Mouse (Mus musculus) lung, embryonic 15.5 days (tissue): ENCODE measurements around the gene Pde4d. TPM values are rescaled to one million over a fixed set of nuclear protein-coding genes. Genes with fewer than 3 reads are reported as not detected.

Experiments used
- ATAC-seq: fragments of 200-750 bp; cut with Nextera tagmentation; 2 replicates; pipeline ENCODE4 v1.8.0; 2017; ENCODE audit warnings: moderate number of reproducible peaks, borderline replicate concordance; ENCODE audit not compliant: low FRiP score, low TSS enrichment; ENCODE audit errors: extremely low read depth
- H3K27ac ChIP-seq: fragments of 300-500 bp; sonication (generic); 2 replicates; pipeline ENCODE4 v1.5.1; 2015; ENCODE audit warnings: moderate library complexity, mild to moderate bottlenecking, inconsistent platforms
- H3K27me3 ChIP-seq: fragments of 300-500 bp; sonication (generic); 2 replicates; pipeline ENCODE4 v1.6.1; 2015; ENCODE audit warnings: inconsistent platforms
- H3K36me3 ChIP-seq: fragments of 300-500 bp; sonication (generic); 2 replicates; pipeline ENCODE4 v1.6.1; 2015; ENCODE audit warnings: inconsistent platforms
- H3K4me1 ChIP-seq: fragments of 300-500 bp; sonication (generic); 2 replicates; pipeline ENCODE4 v1.6.1; 2015; ENCODE audit warnings: inconsistent platforms
- H3K4me2 ChIP-seq: fragments of 300-500 bp; sonication (generic); 2 replicates; pipeline ENCODE4 v1.6.1; 2015; ENCODE audit warnings: inconsistent platforms, mild to moderate bottlenecking, moderate library complexity
- H3K4me3 ChIP-seq: fragments of 300-500 bp; sonication (generic); 2 replicates; pipeline ENCODE4 v1.5.1; 2015; ENCODE audit warnings: mild to moderate bottlenecking, inconsistent platforms
- H3K9ac ChIP-seq: fragments of 300-500 bp; sonication (generic); 2 replicates; pipeline ENCODE4 v1.6.1; 2015; ENCODE audit warnings: inconsistent platforms
- H3K9me3 ChIP-seq: fragments of 300-500 bp; sonication (generic); 2 replicates; pipeline ENCODE4 v1.6.1; 2016; ENCODE audit warnings: inconsistent platforms
- WGBS: fragments of 180-500 bp; shearing (Covaris S2); methylation state at CpG from one replicate; pipeline ENCODE4 v1.1.7; 2015; 5-methylcytosine and 5-hydroxymethylcytosine counted together
- polyA plus RNA-seq: library from polyadenylated mRNA; unstranded; fragments of >200 nt; fragmentation: Nextera tagmentation; extraction: Ambion mirVana; gene quantifications from 2 replicates; pipeline ENCODE4 v1.2.1, GENCODE M21; 2015

The Pde4d gene
- polyA plus RNA-seq, 1 experiment from 2014 or later, result 18.2 TPM

DNA sequence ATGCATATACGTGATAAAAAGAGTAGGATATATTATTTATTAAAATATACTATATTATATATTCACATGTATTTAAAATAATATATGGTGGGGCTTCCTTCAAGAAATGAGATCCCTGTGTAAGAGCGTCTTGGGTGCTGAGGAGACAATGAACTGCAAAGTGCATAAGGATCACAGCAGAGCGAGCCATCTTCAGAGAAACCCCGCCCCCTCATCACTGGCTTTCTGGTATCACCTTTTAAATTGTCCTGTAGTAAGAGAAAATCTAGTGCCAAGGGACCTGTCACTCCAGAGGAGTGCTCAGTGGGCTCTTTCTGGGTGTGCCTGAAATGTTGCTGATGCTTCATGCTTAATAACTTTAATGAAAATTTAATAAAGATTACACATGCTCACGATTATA lies 1327.7 kb downstream of the Pde4d start:
- no peak for ATAC-seq
- Histone ChIP-seq H3K27me3 (no peaks in the 10 kb centered on the region), H3K36me3 (no peaks in the 10 kb centered on the region), H3K9ac (no peak overlapping the region), H3K4me2 (no peak overlapping the region), H3K4me1 (peaks cover 4% of the 10 kb centered on the region; the same call in 1 of the 2 replicates), H3K9me3 (no peaks in the 10 kb centered on the region), H3K27ac (no peak overlapping the region), H3K4me3 (no peak overlapping the region)
- WGBS, result 89% methylated on average over 5 of the region's 5 CpGs

DNA sequence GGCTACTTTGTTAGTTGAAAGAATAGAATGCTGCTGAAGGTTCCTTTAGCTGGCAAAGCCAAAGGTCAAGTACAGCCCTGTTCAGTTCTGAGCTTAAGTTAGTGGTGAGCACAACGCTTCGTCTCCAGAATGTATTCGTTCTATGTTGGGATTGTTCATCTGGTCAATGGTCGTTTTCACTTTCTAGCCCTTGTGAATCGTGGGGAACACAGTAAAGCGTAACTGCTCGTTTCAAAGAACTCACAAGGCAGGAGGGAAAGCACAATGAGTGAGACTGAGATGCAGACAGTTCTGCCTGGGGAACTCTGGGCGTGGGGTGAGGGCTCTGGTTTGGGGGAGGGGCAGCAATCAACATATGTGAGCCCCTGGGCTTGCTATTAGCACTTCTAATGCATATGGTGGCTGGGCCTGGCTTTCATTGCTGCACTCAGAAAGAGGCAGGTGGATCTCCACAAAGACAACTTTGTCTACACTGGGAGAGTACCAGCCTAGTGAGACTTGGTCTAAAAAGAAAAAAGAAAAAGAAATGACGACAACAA lies 1328.6 kb downstream of the Pde4d start:
- no peaks in the 10 kb centered on the region for H3K36me3 ChIP-seq
- H3K9me3 ChIP-seq, result no peaks in the 10 kb centered on the region
- no peak overlapping the region for H3K4me3 ChIP-seq
- H3K4me2 ChIP-seq, result no peak overlapping the region
- no peaks in the 10 kb centered on the region for H3K27me3 ChIP-seq
- H3K27ac ChIP-seq, result no peak overlapping the region
- ATAC-seq, result no peak
- 58% methylated on average over 9 of the region's 9 CpGs for WGBS
- H3K9ac ChIP-seq, result no peak overlapping the region
- H3K4me1 ChIP-seq, result peaks cover 4% of the 10 kb centered on the region; the same call in 1 of the 2 replicates

GRCm38 (mm10) chr13:109781466-109781865 lies 1331.7 kb downstream of the Pde4d start:
- H3K27ac ChIP-seq, result no peak overlapping the region
- no peak for ATAC-seq
- no peaks in the 10 kb centered on the region for H3K27me3 ChIP-seq
- H3K4me1 ChIP-seq, result no peaks in the 10 kb centered on the region
- H3K9me3 ChIP-seq, result no peaks in the 10 kb centered on the region
- H3K36me3 ChIP-seq, result no peaks in the 10 kb centered on the region
- no peak overlapping the region for H3K4me2 ChIP-seq
- H3K4me3 ChIP-seq, result no peak overlapping the region
- H3K9ac ChIP-seq, result no peak overlapping the region
- WGBS, result 88% methylated on average over 1 of the region's 1 CpGs

DNA sequence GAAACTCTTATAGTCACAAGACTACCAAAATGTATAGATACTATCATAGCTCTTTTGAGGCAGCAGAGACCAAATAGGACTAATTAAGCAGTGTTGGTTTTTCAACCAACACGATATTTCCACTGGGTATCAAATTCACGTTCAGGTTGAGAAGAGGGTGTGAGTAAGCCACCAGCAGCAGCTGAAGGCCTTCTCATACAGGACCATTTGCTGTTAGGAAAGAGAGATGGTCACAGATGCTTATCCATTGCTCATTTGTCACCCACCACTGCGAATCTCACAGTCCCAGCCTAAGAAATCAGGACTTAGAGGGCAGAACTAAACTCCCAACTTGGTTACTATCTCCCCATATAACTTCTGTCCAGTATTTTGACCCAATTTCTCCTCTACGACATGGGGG lies 1338.9 kb downstream of the Pde4d start:
- Histone ChIP-seq H3K27me3 (no peaks in the 10 kb centered on the region), H3K9me3 (no peaks in the 10 kb centered on the region), H3K4me3 (no peak overlapping the region), H3K4me1 (peaks cover 16% of the 10 kb centered on the region), H3K9ac (no peak overlapping the region), H3K36me3 (no peaks in the 10 kb centered on the region), H3K4me2 (no peak overlapping the region), H3K27ac (no peak overlapping the region)
- WGBS, result 87% methylated on average over 4 of the region's 4 CpGs
- ATAC-seq, result no peak

- ATAC-seq, result no peak
- WGBS, result 59% methylated on average over 4 of the region's 4 CpGs
- Histone ChIP-seq H3K4me3 (no peak overlapping the region), H3K4me1 (peaks cover 21% of the 10 kb centered on the region), H3K36me3 (no peaks in the 10 kb centered on the region), H3K27ac (no peak overlapping the region), H3K9ac (no peak overlapping the region), H3K27me3 (no peaks in the 10 kb centered on the region), H3K9me3 (no peaks in the 10 kb centered on the region), H3K4me2 (no peak overlapping the region)
These were observed 1339.4 kb downstream of the Pde4d start for GRCm38 (mm10) chr13:109789151-109789550.

DNA sequence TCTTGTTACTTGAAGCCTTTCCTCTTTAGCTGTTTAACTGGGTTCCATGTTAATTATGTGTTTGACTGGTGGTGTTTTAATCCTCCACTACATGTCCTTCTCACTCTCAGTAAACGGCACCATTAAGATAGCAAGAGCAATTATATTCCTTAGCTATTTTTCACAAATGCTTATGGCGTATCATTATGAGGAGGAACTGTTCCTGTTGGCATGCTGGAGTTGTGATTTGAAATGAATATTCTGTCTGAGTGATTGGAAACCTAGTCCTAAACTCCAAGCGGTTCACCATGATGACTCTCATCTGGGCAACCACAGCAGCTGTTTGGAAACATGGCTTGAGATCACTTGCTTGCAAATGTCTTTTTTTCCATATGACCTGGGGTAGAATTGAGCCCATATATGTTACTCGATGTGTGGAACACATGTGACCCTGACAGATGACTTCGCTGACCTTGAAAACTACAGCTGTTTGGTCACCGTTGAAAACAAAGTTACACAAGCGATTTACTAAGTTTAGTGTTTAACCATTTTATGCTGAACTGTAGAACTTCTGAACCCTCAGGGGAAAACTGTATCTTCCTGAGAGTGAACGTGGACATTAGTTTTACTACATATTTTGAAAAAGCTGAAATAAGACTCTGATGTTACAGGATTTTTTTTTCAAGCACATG lies 1340.4 kb downstream of the Pde4d start:
- Histone ChIP-seq H3K9ac (no peak overlapping the region), H3K4me3 (no peak overlapping the region), H3K4me1 (peaks cover 25% of the 10 kb centered on the region), H3K9me3 (no peaks in the 10 kb centered on the region), H3K36me3 (no peaks in the 10 kb centered on the region), H3K4me2 (no peak overlapping the region), H3K27ac (no peak overlapping the region), H3K27me3 (no peaks in the 10 kb centered on the region)
- 51% methylated on average over 8 of the region's 8 CpGs for whole genome bisulfite sequencing
- peak; percentile 55; the same call in 1 of the 2 replicates for ATAC-seq

DNA sequence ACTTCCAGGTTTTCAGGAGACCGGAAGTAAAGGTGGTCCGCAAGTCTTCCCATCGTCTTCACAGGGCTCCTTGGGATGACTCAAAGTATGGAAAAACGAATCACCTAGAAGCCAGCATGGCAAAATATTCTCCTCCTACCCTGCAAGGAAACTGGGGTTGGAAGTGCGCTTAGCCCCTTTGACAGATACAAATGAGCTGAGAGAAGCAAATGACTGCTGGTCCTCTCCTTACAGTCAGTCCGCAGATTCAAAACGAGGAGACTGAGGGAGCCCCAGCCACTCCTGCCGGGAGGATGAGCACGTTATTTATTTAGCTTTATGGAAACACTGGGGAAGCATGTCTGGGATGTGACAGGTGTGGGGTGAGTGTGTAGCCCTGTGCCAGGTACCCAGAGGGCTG lies 1344.2 kb downstream of the Pde4d start:
- Histone ChIP-seq H3K9ac (no peak overlapping the region), H3K27me3 (no peaks in the 10 kb centered on the region), H3K9me3 (no peaks in the 10 kb centered on the region), H3K27ac (no peak overlapping the region), H3K4me2 (peak overlapping the region; percentile 33), H3K4me3 (peak overlapping the region; percentile 4; the same call in 1 of the 2 replicates), H3K4me1 (peaks cover 25% of the 10 kb centered on the region), H3K36me3 (no peaks in the 10 kb centered on the region)
- WGBS, result 36% methylated on average over 9 of the region's 9 CpGs
- ATAC-seq, result peak; percentile 57; the same call in 1 of the 2 replicates

DNA sequence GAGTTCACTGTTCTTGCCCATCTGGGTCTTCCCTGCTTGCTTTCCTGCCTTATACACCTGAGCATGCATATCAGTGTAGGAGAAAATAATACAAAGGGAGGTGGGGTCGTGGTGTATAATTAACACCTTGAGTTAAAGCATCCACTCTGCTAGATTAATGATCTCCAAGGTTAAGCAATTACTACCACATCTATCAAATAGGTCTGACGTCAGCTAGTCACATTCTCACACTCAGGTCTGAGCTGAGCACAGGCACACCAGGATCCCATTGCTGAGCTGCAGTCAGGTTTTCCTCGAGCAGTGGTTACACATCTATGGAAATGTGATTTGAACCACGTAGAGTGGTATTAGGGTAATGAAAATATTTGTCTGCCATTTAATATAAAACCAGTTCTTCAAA lies 1348.9 kb downstream of the Pde4d start:
- no peak for ATAC-seq
- H3K4me3 ChIP-seq, result no peak overlapping the region
- no peak overlapping the region for H3K9ac ChIP-seq
- no peaks in the 10 kb centered on the region for H3K36me3 ChIP-seq
- WGBS, result 56% methylated on average over 4 of the region's 4 CpGs
- no peaks in the 10 kb centered on the region for H3K9me3 ChIP-seq
- H3K27me3 ChIP-seq, result no peaks in the 10 kb centered on the region
- no peak overlapping the region for H3K27ac ChIP-seq
- peaks cover 9% of the 10 kb centered on the region; the same call in 1 of the 2 replicates for H3K4me1 ChIP-seq
- H3K4me2 ChIP-seq, result no peak overlapping the region

- no peak for ATAC-seq
- Histone ChIP-seq H3K4me3 (no peak overlapping the region), H3K27ac (no peak overlapping the region), H3K36me3 (no peaks in the 10 kb centered on the region), H3K4me1 (0 out of 2 replicates have a peak, but pooled peaks cover 5% of the 10 kb centered on the region), H3K4me2 (no peak overlapping the region), H3K27me3 (no peaks in the 10 kb centered on the region), H3K9me3 (no peaks in the 10 kb centered on the region), H3K9ac (no peak overlapping the region)
- 27% methylated on average over 4 of the region's 4 CpGs for WGBS
These were observed 1352.5 kb downstream of the Pde4d start for GRCm38 (mm10) chr13:109802201-109802600.

GRCm38 (mm10) chr13:109806193-109806966 lies 1356.6 kb downstream of the Pde4d start:
- no peak for ATAC-seq
- Histone ChIP-seq H3K9ac (no peak overlapping the region), H3K9me3 (no peaks in the 10 kb centered on the region), H3K27me3 (no peaks in the 10 kb centered on the region), H3K4me2 (no peak overlapping the region), H3K36me3 (no peaks in the 10 kb centered on the region), H3K4me3 (no peak overlapping the region), H3K27ac (no peak overlapping the region), H3K4me1 (peaks cover 15% of the 10 kb centered on the region)
- 78% methylated on average over 5 of the region's 5 CpGs for WGBS

GRCm38 (mm10) chr13:109807036-109807435 lies 1357.3 kb downstream of the Pde4d start:
- H3K9ac ChIP-seq, result no peak overlapping the region
- peaks cover 15% of the 10 kb centered on the region for H3K4me1 ChIP-seq
- H3K27me3 ChIP-seq, result no peaks in the 10 kb centered on the region
- H3K4me3 ChIP-seq, result no peak overlapping the region
- H3K4me2 ChIP-seq, result no peak overlapping the region
- no peak overlapping the region for H3K27ac ChIP-seq
- no peaks in the 10 kb centered on the region for H3K36me3 ChIP-seq
- H3K9me3 ChIP-seq, result no peaks in the 10 kb centered on the region
- no peak for ATAC-seq
- WGBS, result 76% methylated on average over 2 of the region's 2 CpGs

- no peak for ATAC-seq
- Histone ChIP-seq H3K4me3 (no peak overlapping the region), H3K27ac (0 out of 2 replicates have a peak overlapping the region, but pooled peaks have one; percentile 1), H3K36me3 (no peaks in the 10 kb centered on the region), H3K9ac (no peak overlapping the region), H3K27me3 (no peaks in the 10 kb centered on the region), H3K9me3 (no peaks in the 10 kb centered on the region), H3K4me1 (peaks cover 15% of the 10 kb centered on the region), H3K4me2 (no peak overlapping the region)
- 27% methylated on average over 3 of the region's 3 CpGs for WGBS
These were observed 1357.7 kb downstream of the Pde4d start for GRCm38 (mm10) chr13:109807446-109807845.
